26 mouse cellular contexts compared by ENCODE assay signal in the genomic region with DNA sequence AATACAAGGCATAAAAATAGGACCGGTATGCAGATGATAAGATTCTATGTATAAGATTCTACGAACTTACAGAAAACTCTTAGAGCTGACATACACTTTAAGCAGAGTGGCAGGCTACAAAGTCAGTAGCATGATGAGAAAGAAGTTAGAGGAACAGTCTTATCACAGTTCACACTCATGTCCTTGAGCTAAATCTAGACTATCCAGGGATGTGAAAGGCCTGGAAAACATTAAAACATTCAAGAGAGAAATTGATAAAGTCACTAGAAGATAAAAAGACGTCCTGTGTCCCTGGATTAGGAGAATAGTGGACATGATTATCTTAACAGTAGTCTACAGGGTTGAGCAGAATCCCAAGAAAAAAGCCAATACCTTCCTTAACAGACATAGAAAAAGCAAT. TPM values are rescaled to one million over a fixed set of nuclear protein-coding genes. Genes with fewer than 3 reads are reported as not detected.
DNase-seq lines count a peak whose midpoint lies in the region; ATAC-seq and TF ChIP-seq lines count a peak whose summit lies in the region.
"Had no signal": no experiment of that assay in that cellular context is flagged by ENCODE, and none has a peak within 500 bp of the region (broad histone marks: within the 10 kb centered on the region; RNA-seq: fewer than 3 reads in every experiment).

No protein-coding gene starts in this region.

- no peaks in the 10 kb centered on the region; the same call in 1 of the 2 replicates for H3K36me3 ChIP-seq in liver, embryonic 11.5 days (ENCODE audit: control insufficient read depth, insufficient read depth, low read length)
- peaks cover 14% of the 10 kb centered on the region for H3K36me3 ChIP-seq in liver, embryonic 14.5 days (replicated peaks; ENCODE audit: control insufficient read depth, insufficient read depth, low read depth)
- peaks cover 14% of the 10 kb centered on the region for H3K36me3 ChIP-seq in thymus, adult 2 months (ENCODE audit: control insufficient read depth, insufficient read depth, low read length)

- H3K27me3 ChIP-seq in liver, embryonic 11.5 days (replicated peaks; ENCODE audit: control insufficient read depth, insufficient read depth, low read length): no peaks in the 10 kb centered on the region
- H3K27me3 ChIP-seq in liver, embryonic 14.5 days (ENCODE audit: control insufficient read depth, insufficient read depth, low read length): no peaks in the 10 kb centered on the region
- no peaks in the 10 kb centered on the region for H3K27me3 ChIP-seq in thymus, adult 2 months (ENCODE audit: control insufficient read depth, insufficient read depth, low read length)
- H3K27me3 ChIP-seq: embryonic facial prominence, embryonic 15.5 days; heart, embryonic 13.5 days; hindbrain, embryonic 12.5 days; Patski had no signal

- H3K4me2 ChIP-seq in liver, embryonic 11.5 days: no peak overlapping the region
- H3K4me2 ChIP-seq in liver, embryonic 14.5 days (ENCODE audit: low read depth): no peak overlapping the region
- H3K4me2 ChIP-seq: embryonic facial prominence, embryonic 15.5 days; heart, embryonic 13.5 days; hindbrain, embryonic 12.5 days had no signal

- peak; percentile 40 for TF ChIP-seq EP300 in liver, embryonic 14.5 days (IDR thresholded peaks at IDR 0.05; ENCODE audit: low read depth)

- H3K4me3 ChIP-seq in liver, embryonic 11.5 days (ENCODE audit: low read depth, low read length): no peak overlapping the region
- H3K4me3 ChIP-seq in liver, embryonic 14.5 days (ENCODE audit: insufficient read depth in 1 of 2, low read depth in 2 of 2, low read length in 2 of 2): no peak overlapping the region
- H3K4me3 ChIP-seq in thymus, adult 2 months (ENCODE audit: control insufficient read depth, insufficient read depth, low read length): no peak overlapping the region
- H3K4me3 ChIP-seq: embryonic facial prominence, embryonic 15.5 days; erythroblast, embryonic 14.5 days; forebrain, embryonic 10.5 days; gastrocnemius, adult 2 months; heart, embryonic 13.5 days; hindbrain, embryonic 12.5 days had no signal

- WGBS in liver, embryonic 11.5 days: 55% methylated on average over 3 of the region's 3 CpGs
- 29% methylated on average over 3 of the region's 3 CpGs for WGBS in liver, embryonic 14.5 days (ENCODE audit: insufficient replicate concordance)
- WGBS in thymus, adult 2 months: 99% methylated on average over 3 of the region's 3 CpGs

- no peak for TF ChIP-seq CTCF in liver, embryonic 14.5 days (IDR thresholded peaks at IDR 0.05; ENCODE audit: low read depth)
- no peak for TF ChIP-seq CTCF in thymus, adult 2 months (IDR thresholded peaks at IDR 0.05; ENCODE audit: borderline replicate concordance, control insufficient read depth, extremely low read depth, insufficient read depth, low read length, poor library complexity)

- no peak for TF ChIP-seq POLR2A in thymus, adult 2 months (IDR thresholded peaks at IDR 0.05; ENCODE audit: control insufficient read depth, extremely low read depth, insufficient read depth, low read length, poor library complexity)

- no peak overlapping the region for H3K27ac ChIP-seq in liver, embryonic 11.5 days (ENCODE audit: low read depth, low read length)
- H3K27ac ChIP-seq in liver, embryonic 14.5 days: no peak overlapping the region
- H3K27ac ChIP-seq in thymus, adult 2 months (ENCODE audit: control insufficient read depth, insufficient read depth, low read length): no peak overlapping the region
- H3K27ac ChIP-seq: embryonic facial prominence, embryonic 15.5 days; forebrain, embryonic 10.5 days; gastrocnemius, adult 2 months; heart, embryonic 13.5 days; hindbrain, embryonic 12.5 days had no signal

- no peak for DNase-seq in liver, embryonic 11.5 days (ENCODE audit: low spot score)
- DNase-seq in liver: no peak
- DNase-seq in liver, embryonic 14.5 days (ENCODE audit: low read depth in 3 of 3, low spot score in 3 of 3): peak in 1 of 3 experiments; percentile 27
- no peak for DNase-seq in thymus, adult 2 months
- no peak for DNase-seq in layer of hippocampus, adult 9-11 months
- no peak for DNase-seq in heart, postnatal 4 days
- DNase-seq: adrenal gland, postnatal 14 days; B cell, adult 2 months; cerebellum, adult 2 months; cerebellum, postnatal 14 days; embryo, embryonic 11 days; gastrocnemius, adult 2 months; gastrocnemius, postnatal 25 days; heart, adult 11 months; heart, postnatal 36 days had no signal

- no peak overlapping the region for H3K9ac ChIP-seq in liver, embryonic 11.5 days (ENCODE audit: low read depth, low read length)
- no peak overlapping the region for H3K9ac ChIP-seq in liver, embryonic 14.5 days (replicated peaks)
- H3K9ac ChIP-seq: embryonic facial prominence, embryonic 15.5 days; heart, embryonic 13.5 days; hindbrain, embryonic 12.5 days had no signal

- H3K9me3 ChIP-seq in liver, embryonic 11.5 days (ENCODE audit: control insufficient read depth, low read length): no peaks in the 10 kb centered on the region
- no peaks in the 10 kb centered on the region for H3K9me3 ChIP-seq in liver, embryonic 14.5 days (ENCODE audit: control insufficient read depth, low read length)
- H3K9me3 ChIP-seq: embryonic facial prominence, embryonic 15.5 days; forebrain, embryonic 10.5 days; heart, embryonic 13.5 days; hindbrain, embryonic 12.5 days had no signal

- peaks cover 5% of the 10 kb centered on the region for H3K4me1 ChIP-seq in liver, embryonic 11.5 days (replicated peaks; ENCODE audit: control insufficient read depth, insufficient read depth, low read length)
- H3K4me1 ChIP-seq in liver, embryonic 14.5 days (replicated peaks; ENCODE audit: control insufficient read depth in 2 of 2, insufficient read depth in 2 of 2, low read length in 1 of 2): peaks cover 5% of the 10 kb centered on the region in 2 experiments
- no peaks in the 10 kb centered on the region for H3K4me1 ChIP-seq in thymus, adult 2 months (replicated peaks; ENCODE audit: control insufficient read depth, insufficient read depth, low read length)
- H3K4me1 ChIP-seq: embryonic facial prominence, embryonic 15.5 days; forebrain, embryonic 10.5 days; hindbrain, embryonic 12.5 days had no signal

- ATAC-seq in liver, embryonic 11.5 days (replicated peaks; ENCODE audit: low FRiP score): 0 out of 2 replicates have a peak, but pooled peaks have one; percentile 15
- ATAC-seq in liver, embryonic 14.5 days (ENCODE audit: insufficient read depth): peak; percentile 53; the same call in 1 of the 2 replicates
- ATAC-seq in megakaryocyte progenitor cell, adult 5-6 weeks (replicated peaks; ENCODE audit: poor library complexity): 0 out of 2 replicates have a peak, but pooled peaks have one; percentile 17
- ATAC-seq: activated CD4-positive, CD25-positive, alpha-beta regulatory T cell, adult 4 months; CD4-positive, CD25-positive, alpha-beta regulatory T cell, adult 4 months; forebrain, embryonic 14.5 days; hindbrain, embryonic 16.5 days; Patski had no signal

RNA-seq across cellular contexts. Expression of gene Mkln1, which starts 26.9 kb away (rescaled TPM):
- 196 and 222 TPM in 2 replicates for polyA plus RNA-seq in liver, embryonic 11.5 days (2014; fragmentation: Nextera tagmentation; extraction: Ambion mirVana)
- polyA plus RNA-seq in liver, embryonic 14.5 days (2012; rRNA removed): 21.3 and 39.4 TPM in 2 replicates
- polyA plus RNA-seq in liver, embryonic 14.5 days (2014; fragmentation: Nextera tagmentation; extraction: Ambion mirVana): 133 and 138 TPM in 2 replicates
- 131 and 135 TPM in 2 replicates for total RNA-seq in megakaryocyte progenitor cell, adult 5-6 weeks (2015)
- total RNA-seq in megakaryocyte progenitor cell, adult 5-6 weeks (2017): 142 and 172 TPM in 2 replicates
- polyA plus RNA-seq in thymus, adult 2 months (2012; rRNA removed): 29.6 and 40.1 TPM in 2 replicates
- 100 to 1,000 TPM; 201 to 216 TPM for total RNA-seq in heart, postnatal 4 days (2021)
